Mouse (Mus musculus): ENCODE results near the gene Olfr796. TPM values are rescaled to one million over a fixed set of nuclear protein-coding genes. Genes with fewer than 3 reads are reported as not detected.

The Olfr796 gene
- polyA plus RNA-seq (2015; fragmentation: Nextera tagmentation; extraction: Ambion mirVana) = not detected in 2 replicates

DNA sequence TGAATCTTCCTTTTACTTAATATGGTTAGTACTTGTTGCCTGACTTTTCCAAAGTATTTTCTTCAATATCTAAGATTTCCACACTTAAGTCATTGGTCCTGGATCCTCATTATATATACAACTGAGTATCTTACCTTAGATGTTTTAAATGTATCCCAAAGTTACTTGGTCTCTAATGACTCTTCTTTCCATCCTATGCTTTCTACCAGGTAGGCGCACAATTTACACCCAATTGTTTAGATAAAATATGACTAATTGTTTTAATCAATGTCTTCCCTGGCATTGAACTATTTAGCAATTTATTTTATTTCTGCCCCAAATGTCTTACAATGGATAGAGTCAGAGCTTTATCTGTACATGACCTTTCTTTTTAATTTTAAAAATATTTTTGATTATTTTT, at the start of gene Olfr796:
TSS of gene Olfr796 (minus strand) at position 101 of the 400 bp plus-strand sequence.
- no peak for ATAC-seq (ENCODE audit: insufficient read depth)
- H3K4me2 ChIP-seq = no peak within 1 kb of the TSS

DNA sequence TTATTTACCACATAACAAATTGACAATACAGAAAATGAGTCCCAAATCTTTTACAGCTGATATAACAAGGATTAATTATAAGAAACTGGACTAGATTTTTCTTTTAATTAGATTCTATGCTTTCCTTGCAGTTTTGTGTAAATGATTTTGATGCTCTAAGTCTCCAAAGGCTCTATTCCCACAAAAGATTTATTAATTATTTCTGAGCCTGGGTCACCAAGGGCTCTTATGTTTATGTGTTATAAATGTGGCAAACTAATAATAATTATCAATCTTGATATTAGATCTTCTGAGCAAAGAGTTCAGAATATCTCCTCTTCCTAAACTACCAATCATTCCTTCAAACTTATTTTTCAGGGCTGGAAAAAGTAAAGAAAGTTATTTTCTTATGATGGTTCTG, 45.0 kb upstream of the Olfr796 start, which contains the start of gene Olfr800:
TSS of gene Olfr800 (plus strand) at position 301 of the 400 bp plus-strand sequence.
- Histone ChIP-seq H3K36me3 (replicated peaks) (no peaks in the 10 kb centered on the region), H3K4me1 (replicated peaks) (no peaks in the 10 kb centered on the region), H3K4me3 (replicated peaks) (no peak within 1 kb of the TSS), H3K27ac (replicated peaks) (no peak within 1 kb of the TSS), H3K4me2 (no peak within 1 kb of the TSS), H3K27me3 (no peaks in the 10 kb centered on the region), H3K9ac (no peak within 1 kb of the TSS), H3K9me3 (replicated peaks) (no peaks in the 10 kb centered on the region)
- ATAC-seq (ENCODE audit: insufficient read depth) = no peak

More for the DNA sequence above, at the start of gene Olfr796:
- Histone ChIP-seq H3K4me1 (replicated peaks) (no peaks in the 10 kb centered on the region), H3K9ac (no peak within 1 kb of the TSS), H3K27ac (replicated peaks) (no peak within 1 kb of the TSS), H3K4me3 (replicated peaks) (no peak within 1 kb of the TSS), H3K27me3 (no peaks in the 10 kb centered on the region), H3K36me3 (replicated peaks) (no peaks in the 10 kb centered on the region), H3K9me3 (replicated peaks) (no peaks in the 10 kb centered on the region)
- WGBS (ENCODE audit: insufficient replicate concordance) = 81% methylated on average over 1 of the region's 1 CpGs

DNA sequence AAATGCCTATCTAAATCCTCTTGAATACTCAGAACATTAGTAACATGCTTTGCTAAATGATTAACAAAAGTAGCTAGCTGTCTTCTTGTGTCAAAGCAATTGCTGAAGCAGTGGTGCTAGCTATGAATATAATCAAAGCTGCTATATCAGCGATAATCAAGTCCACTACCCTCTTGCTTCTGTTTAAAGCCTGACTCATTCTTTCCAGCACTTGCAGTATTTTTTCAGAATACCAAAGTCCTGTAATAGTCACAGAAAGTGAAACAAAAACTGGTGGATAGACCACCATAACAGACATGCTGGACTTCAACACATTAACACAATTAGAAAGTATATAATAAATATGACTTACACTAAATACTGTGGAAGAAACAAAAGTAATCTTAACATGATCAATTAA, 39.4 kb upstream of the Olfr796 start:
- Histone ChIP-seq H3K4me2 (no peak overlapping the region), H3K27ac (replicated peaks) (no peak overlapping the region), H3K4me3 (replicated peaks) (no peak overlapping the region), H3K9me3 (replicated peaks) (no peaks in the 10 kb centered on the region), H3K9ac (no peak overlapping the region), H3K36me3 (replicated peaks) (no peaks in the 10 kb centered on the region), H3K27me3 (no peaks in the 10 kb centered on the region), H3K4me1 (replicated peaks) (no peaks in the 10 kb centered on the region)
- ATAC-seq (ENCODE audit: insufficient read depth) = no peak
- WGBS (ENCODE audit: insufficient replicate concordance) = 59% methylated on average over 1 of the region's 1 CpGs

DNA sequence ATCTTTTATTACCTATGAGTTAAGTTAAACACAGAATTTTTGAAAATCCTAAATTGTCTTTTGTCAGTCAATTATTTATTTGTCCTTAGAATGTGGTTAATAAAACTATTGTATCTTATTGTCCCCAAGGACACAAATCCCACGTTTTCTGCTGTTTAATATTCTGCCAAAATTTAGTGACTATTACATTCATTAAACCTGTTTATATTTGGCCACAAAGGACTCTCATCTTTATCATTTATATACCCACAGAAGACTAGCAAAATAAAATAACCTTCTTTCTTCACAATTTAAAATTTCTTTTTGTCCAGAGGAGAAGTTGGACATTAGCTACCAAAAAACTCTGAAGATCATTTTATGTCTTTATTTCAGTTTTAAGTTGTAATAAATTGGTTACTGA, 24.8 kb upstream of the Olfr796 start, which contains the start of gene Olfr799:
TSS of gene Olfr799 (plus strand) at position 301 of the 400 bp plus-strand sequence.
- no peak within 1 kb of the TSS for H3K9ac ChIP-seq
- no peak within 1 kb of the TSS for H3K27ac ChIP-seq (replicated peaks)
- 11% methylated on average over 1 of the region's 1 CpGs for WGBS (ENCODE audit: insufficient replicate concordance)
- no peaks in the 10 kb centered on the region for H3K27me3 ChIP-seq
- no peak for ATAC-seq (ENCODE audit: insufficient read depth)
- H3K4me3 ChIP-seq (replicated peaks) = no peak within 1 kb of the TSS
- H3K4me2 ChIP-seq = no peak within 1 kb of the TSS
- H3K36me3 ChIP-seq (replicated peaks) = no peaks in the 10 kb centered on the region
- no peaks in the 10 kb centered on the region for H3K4me1 ChIP-seq (replicated peaks)
- no peaks in the 10 kb centered on the region for H3K9me3 ChIP-seq (replicated peaks)

DNA sequence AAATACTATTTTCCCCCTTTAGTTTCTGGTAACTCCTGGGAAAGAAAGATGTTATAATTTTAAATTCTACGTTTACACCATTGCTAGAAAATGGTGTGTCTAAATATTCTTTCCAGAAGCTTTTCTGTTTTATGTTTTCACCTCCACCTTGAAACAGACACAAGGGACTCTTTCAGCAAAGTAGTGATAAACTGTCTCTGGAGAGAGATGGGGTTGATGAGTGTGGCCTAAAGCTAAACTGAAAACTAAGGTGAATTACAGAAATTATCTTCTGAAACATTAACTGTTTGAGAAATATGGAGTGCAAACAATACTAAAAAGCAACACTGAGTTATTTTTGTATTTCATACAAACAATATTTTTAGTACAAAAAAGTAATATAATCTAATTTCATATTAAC, 15.5 kb upstream of the Olfr796 start, which contains the start of gene Olfr798:
TSS of gene Olfr798 (minus strand) at position 101 of the 400 bp plus-strand sequence.
- H3K36me3 ChIP-seq (replicated peaks) = no peaks in the 10 kb centered on the region
- no peak within 1 kb of the TSS for H3K9ac ChIP-seq
- WGBS (ENCODE audit: insufficient replicate concordance) = 54% methylated on average over 1 of the region's 1 CpGs
- no peak within 1 kb of the TSS for H3K27ac ChIP-seq (replicated peaks)
- no peak within 1 kb of the TSS for H3K4me2 ChIP-seq
- no peak for ATAC-seq (ENCODE audit: insufficient read depth)
- no peaks in the 10 kb centered on the region for H3K27me3 ChIP-seq
- no peaks in the 10 kb centered on the region for H3K9me3 ChIP-seq (replicated peaks)
- H3K4me3 ChIP-seq (replicated peaks) = no peak within 1 kb of the TSS
- H3K4me1 ChIP-seq (replicated peaks) = no peaks in the 10 kb centered on the region

DNA sequence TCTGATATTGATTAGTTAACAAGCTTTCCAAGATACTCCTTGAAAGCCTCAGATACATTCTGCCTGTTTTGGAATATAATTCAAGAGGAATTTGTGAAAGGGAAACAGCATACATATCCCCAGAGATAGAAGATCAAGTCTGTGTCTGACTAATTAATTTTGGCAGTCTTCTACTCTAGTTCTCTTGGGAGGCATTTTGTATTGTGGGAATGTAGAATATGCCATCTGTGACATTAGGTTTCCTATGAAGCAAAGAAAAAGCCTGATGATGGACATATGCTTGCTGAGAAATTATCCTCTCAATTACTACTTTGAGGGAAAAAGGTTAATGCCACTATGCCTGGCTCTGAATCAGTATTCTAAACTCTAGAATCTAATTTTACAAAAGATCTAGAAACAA, 10.9 kb upstream of the Olfr796 start:
- no peak for ATAC-seq (ENCODE audit: insufficient read depth)
- no peak overlapping the region for H3K4me3 ChIP-seq (replicated peaks)
- no peaks in the 10 kb centered on the region for H3K4me1 ChIP-seq (replicated peaks)
- no peaks in the 10 kb centered on the region for H3K36me3 ChIP-seq (replicated peaks)
- no peak overlapping the region for H3K4me2 ChIP-seq
- H3K9ac ChIP-seq = no peak overlapping the region
- H3K27ac ChIP-seq (replicated peaks) = no peak overlapping the region
- no peaks in the 10 kb centered on the region for H3K9me3 ChIP-seq (replicated peaks)
- H3K27me3 ChIP-seq = no peaks in the 10 kb centered on the region

DNA sequence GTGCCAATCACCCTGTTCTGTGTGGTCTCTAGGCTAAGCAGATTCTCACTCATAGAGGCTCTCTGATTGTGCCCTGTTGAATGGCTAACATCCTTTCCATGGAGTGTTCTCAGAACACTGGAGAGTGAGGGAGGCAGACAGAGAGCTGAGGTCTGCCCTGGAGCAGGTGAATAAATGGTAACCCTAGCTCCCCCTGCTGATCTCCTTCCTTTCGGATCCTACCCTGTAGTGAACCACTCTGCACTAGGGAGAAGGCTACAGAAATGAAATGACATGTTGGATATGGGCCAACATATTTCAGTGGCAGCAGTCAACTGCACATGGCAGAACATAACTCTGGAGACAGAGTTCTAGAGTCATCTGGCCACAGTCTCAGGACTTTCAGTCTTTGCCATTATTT, 9.4 kb upstream of the Olfr796 start:
- Histone ChIP-seq H3K9ac (no peak overlapping the region), H3K9me3 (replicated peaks) (no peaks in the 10 kb centered on the region), H3K36me3 (replicated peaks) (no peaks in the 10 kb centered on the region), H3K27ac (replicated peaks) (no peak overlapping the region), H3K27me3 (no peaks in the 10 kb centered on the region), H3K4me1 (replicated peaks) (no peaks in the 10 kb centered on the region), H3K4me3 (replicated peaks) (no peak overlapping the region), H3K4me2 (no peak overlapping the region)
- WGBS (ENCODE audit: insufficient replicate concordance) = 8% methylated on average over 1 of the region's 1 CpGs
- ATAC-seq (ENCODE audit: insufficient read depth) = no peak

DNA sequence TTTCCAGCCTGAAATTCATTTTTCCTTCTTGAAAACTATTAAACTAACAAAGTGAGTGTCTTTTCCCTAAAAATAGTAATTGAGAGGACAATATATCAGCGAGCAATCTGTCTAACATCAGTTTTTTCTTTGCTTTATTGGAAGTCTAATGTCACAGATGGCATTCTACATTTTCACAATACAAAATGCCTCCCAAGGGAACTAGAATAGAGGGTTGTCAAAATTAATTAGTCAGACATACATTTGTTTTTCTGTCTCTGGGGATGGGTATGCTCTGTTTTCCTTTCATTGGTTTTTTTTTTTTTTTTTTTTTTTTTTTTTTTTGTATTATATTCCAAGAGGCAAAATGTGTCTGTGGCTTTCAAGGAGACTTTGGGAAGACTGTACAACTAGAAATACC, 35.3 kb downstream of the Olfr796 start:
- no peaks in the 10 kb centered on the region for H3K4me1 ChIP-seq (replicated peaks)
- ATAC-seq (ENCODE audit: insufficient read depth) = no peak
- no peaks in the 10 kb centered on the region for H3K9me3 ChIP-seq (replicated peaks)
- H3K4me3 ChIP-seq (replicated peaks) = no peak overlapping the region
- H3K27me3 ChIP-seq = no peaks in the 10 kb centered on the region
- 43% methylated on average over 1 of the region's 1 CpGs for whole genome bisulfite sequencing (ENCODE audit: insufficient replicate concordance)
- no peak overlapping the region for H3K4me2 ChIP-seq
- no peak overlapping the region for H3K9ac ChIP-seq
- H3K36me3 ChIP-seq (replicated peaks) = no peaks in the 10 kb centered on the region
- no peak overlapping the region for H3K27ac ChIP-seq (replicated peaks)

DNA sequence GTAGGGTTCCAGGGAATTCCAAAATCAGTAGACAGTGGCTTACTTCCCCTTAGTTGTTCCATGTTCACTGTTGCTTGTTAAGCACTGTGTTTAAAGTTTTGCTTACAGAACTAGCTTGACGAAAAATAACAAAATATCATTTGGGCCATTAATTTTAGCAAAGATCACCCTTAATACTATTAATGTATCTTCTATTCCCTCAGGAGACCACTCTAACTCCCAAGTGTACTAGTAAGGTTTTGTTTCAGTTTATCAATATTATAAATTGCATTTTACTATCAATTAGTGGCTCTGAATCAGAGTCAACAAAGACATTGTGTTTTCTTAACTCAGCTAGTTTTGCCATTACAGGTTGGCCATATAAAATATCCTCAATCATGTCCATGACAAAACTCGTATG, 45.0 kb downstream of the Olfr796 start, which contains the start of gene Olfr794:
TSS of gene Olfr794 (plus strand) at position 301 of the 400 bp plus-strand sequence.
- Histone ChIP-seq H3K36me3 (replicated peaks) (no peaks in the 10 kb centered on the region), H3K9me3 (replicated peaks) (no peaks in the 10 kb centered on the region)
- WGBS (ENCODE audit: insufficient replicate concordance) = 46% methylated on average over 2 of the region's 2 CpGs

More for the DNA sequence above, 45.0 kb downstream of the Olfr796 start, which contains the start of gene Olfr794:
- Histone ChIP-seq H3K4me3 (replicated peaks) (no peak within 1 kb of the TSS), H3K9ac (no peak within 1 kb of the TSS), H3K27ac (replicated peaks) (no peak within 1 kb of the TSS), H3K4me2 (no peak within 1 kb of the TSS), H3K4me1 (replicated peaks) (no peaks in the 10 kb centered on the region), H3K27me3 (no peaks in the 10 kb centered on the region)
- ATAC-seq (ENCODE audit: insufficient read depth) = no peak

Small RNAs within 50 kb of the gene (microRNA-seq; reads per million reads assigned to microRNA genes)
- not detected for gene Gm23252

Other genes starting within 250 kb of the Olfr796 start
- not detected in 2 replicates for gene Olfr784, start 228.5 kb downstream of the Olfr796 start, polyA plus RNA-seq (2015; fragmentation: Nextera tagmentation; extraction: Ambion mirVana)
- not detected in 2 replicates for gene Olfr785, start 207.1 kb downstream of the Olfr796 start, polyA plus RNA-seq (2015; fragmentation: Nextera tagmentation; extraction: Ambion mirVana)
- not detected in 2 replicates for gene Olfr786, start 185.3 kb downstream of the Olfr796 start, polyA plus RNA-seq (2015; fragmentation: Nextera tagmentation; extraction: Ambion mirVana)
- not detected in 2 replicates for gene Olfr787, start 150.7 kb downstream of the Olfr796 start, polyA plus RNA-seq (2015; fragmentation: Nextera tagmentation; extraction: Ambion mirVana)
- gene Olfr788, start 141.6 kb downstream of the Olfr796 start, polyA plus RNA-seq (2015; fragmentation: Nextera tagmentation; extraction: Ambion mirVana) = not detected in 2 replicates
- gene Olfr789, start 127.8 kb downstream of the Olfr796 start, polyA plus RNA-seq (2015; fragmentation: Nextera tagmentation; extraction: Ambion mirVana) = not detected in 2 replicates
- not detected in 2 replicates for gene Olfr790, start 114.1 kb downstream of the Olfr796 start, polyA plus RNA-seq (2015; fragmentation: Nextera tagmentation; extraction: Ambion mirVana)
- gene Olfr791, start 90.8 kb downstream of the Olfr796 start, polyA plus RNA-seq (2015; fragmentation: Nextera tagmentation; extraction: Ambion mirVana) = not detected in 2 replicates
- gene Olfr792, start 73.4 kb downstream of the Olfr796 start, polyA plus RNA-seq (2015; fragmentation: Nextera tagmentation; extraction: Ambion mirVana) = not detected in 2 replicates
- not detected in 2 replicates for gene Olfr794, start 44.9 kb downstream of the Olfr796 start, polyA plus RNA-seq (2015; fragmentation: Nextera tagmentation; extraction: Ambion mirVana)
- not detected in 2 replicates for gene Olfr798, start 15.4 kb upstream of the Olfr796 start, polyA plus RNA-seq (2015; fragmentation: Nextera tagmentation; extraction: Ambion mirVana)
- gene Olfr799, start 24.9 kb upstream of the Olfr796 start, polyA plus RNA-seq (2015; fragmentation: Nextera tagmentation; extraction: Ambion mirVana) = not detected in 2 replicates
- not detected in 2 replicates for gene Olfr800, start 45.1 kb upstream of the Olfr796 start, polyA plus RNA-seq (2015; fragmentation: Nextera tagmentation; extraction: Ambion mirVana)
- gene Olfr801, start 61.3 kb upstream of the Olfr796 start, polyA plus RNA-seq (2015; fragmentation: Nextera tagmentation; extraction: Ambion mirVana) = not detected in 2 replicates
- gene Olfr802, start 75.6 kb upstream of the Olfr796 start, polyA plus RNA-seq (2015; fragmentation: Nextera tagmentation; extraction: Ambion mirVana) = not detected in 2 replicates
- gene Olfr803, start 81.7 kb upstream of the Olfr796 start, polyA plus RNA-seq (2015; fragmentation: Nextera tagmentation; extraction: Ambion mirVana) = not detected in 2 replicates
- gene Olfr804, start 90.6 kb upstream of the Olfr796 start, polyA plus RNA-seq (2015; fragmentation: Nextera tagmentation; extraction: Ambion mirVana) = not detected in 2 replicates
- not detected in 2 replicates for gene Olfr805, start 116.8 kb upstream of the Olfr796 start, polyA plus RNA-seq (2015; fragmentation: Nextera tagmentation; extraction: Ambion mirVana)
- gene Olfr806, start 129.4 kb upstream of the Olfr796 start, polyA plus RNA-seq (2015; fragmentation: Nextera tagmentation; extraction: Ambion mirVana) = not detected in 2 replicates
- gene Olfr807, start 145.2 kb upstream of the Olfr796 start, polyA plus RNA-seq (2015; fragmentation: Nextera tagmentation; extraction: Ambion mirVana) = not detected in 2 replicates
- not detected in 2 replicates for gene Olfr808, start 152.9 kb upstream of the Olfr796 start, polyA plus RNA-seq (2015; fragmentation: Nextera tagmentation; extraction: Ambion mirVana)
- gene Olfr809, start 162.1 kb upstream of the Olfr796 start, polyA plus RNA-seq (2015; fragmentation: Nextera tagmentation; extraction: Ambion mirVana) = not detected in 2 replicates
- not detected in 2 replicates for gene Olfr810, start 182.3 kb upstream of the Olfr796 start, polyA plus RNA-seq (2015; fragmentation: Nextera tagmentation; extraction: Ambion mirVana)
- gene Olfr811, start 191.8 kb upstream of the Olfr796 start, polyA plus RNA-seq (2015; fragmentation: Nextera tagmentation; extraction: Ambion mirVana) = not detected in 2 replicates
- gene Olfr812, start 233.5 kb upstream of the Olfr796 start, polyA plus RNA-seq (2015; fragmentation: Nextera tagmentation; extraction: Ambion mirVana) = not detected in 2 replicates
- gene Olfr813, start 242.8 kb upstream of the Olfr796 start, polyA plus RNA-seq (2015; fragmentation: Nextera tagmentation; extraction: Ambion mirVana) = not detected in 2 replicates